Mouse (Mus musculus) liver, adult 2 months (tissue): ENCODE results near the gene Tnf. TPM values are rescaled to one million over a fixed set of nuclear protein-coding genes. Genes with fewer than 3 reads are reported as not detected.

Source experiments
- DNase-seq: peaks from one replicate; pipeline ENCODE4 v3.0.0-alpha.2; 2011; ENCODE audit warnings: low read depth, low spot score; ENCODE audit errors: extremely low read depth
- H3K27ac ChIP-seq: fragments of 200-500 bp; replicated peaks from 2 replicates; pipeline ENCODE4 v1.5.1; 2012; ENCODE audit warnings: low read depth, mild to moderate bottlenecking, control low read depth, inconsistent platforms, low read length; ENCODE audit not compliant: insufficient read depth
- H3K27me3 ChIP-seq: fragments of 200-500 bp; 2 replicates; pipeline ENCODE4 v1.6.1; 2012; ENCODE audit warnings: mild to moderate bottlenecking, moderate library complexity, low read length, inconsistent platforms; ENCODE audit not compliant: control insufficient read depth, insufficient read depth
- H3K36me3 ChIP-seq: fragments of 200-500 bp; 2 replicates; pipeline ENCODE4 v1.6.1; 2012; ENCODE audit warnings: low read length, inconsistent platforms; ENCODE audit not compliant: control insufficient read depth, insufficient read depth
- H3K4me1 ChIP-seq: fragments of 200-500 bp; 2 replicates; pipeline ENCODE4 v1.6.1; 2011; ENCODE audit warnings: low read length; ENCODE audit not compliant: control insufficient read depth, insufficient read depth
- H3K4me3 ChIP-seq: fragments of 200-500 bp; 2 replicates; pipeline ENCODE4 v1.5.1; 2011; ENCODE audit warnings: low read depth, mild to moderate bottlenecking, control low read depth, low read length, moderate library complexity; ENCODE audit not compliant: insufficient read depth
- H3K79me2 ChIP-seq: fragments of 200-500 bp; 2 replicates; pipeline ENCODE4 v1.6.1; 2012; ENCODE audit warnings: inconsistent platforms, mild to moderate bottlenecking, low read length, moderate library complexity; ENCODE audit not compliant: control insufficient read depth, insufficient read depth
- H3K9ac ChIP-seq: fragments of 200-500 bp; 2 replicates; pipeline ENCODE4 v1.6.1; 2012; ENCODE audit warnings: low read depth, mild to moderate bottlenecking, control low read depth, inconsistent platforms, low read length
- CTCF ChIP-seq: fragments of 200-500 bp; IDR thresholded peaks from 2 replicates; pipeline ENCODE4 v1.5.1; 2011; ENCODE audit warnings: low read depth, low read length, control low read depth
- POLR2A ChIP-seq: fragments of 200-500 bp; IDR thresholded peaks from 2 replicates; pipeline ENCODE4 v1.6.1; 2011; ENCODE audit warnings: low read length, control low read depth; ENCODE audit not compliant: insufficient read depth; ENCODE audit errors: extremely low read depth
- WGBS: fragments of 180-500 bp; shearing (Covaris S2); methylation state at CpG from one replicate; pipeline ENCODE4 v1.1.7; 2018; 5-methylcytosine and 5-hydroxymethylcytosine counted together
- polyA plus RNA-seq: library from polyadenylated mRNA; depleted of rRNA; stranded (reverse); fragments of >200 nt; gene quantifications from 2 replicates; pipeline ENCODE4 v1.2.3, GENCODE M21; 2012
- total RNA-seq: library from RNA; depleted of rRNA; stranded (reverse); fragments of >200 nt; gene quantifications from 2 replicates; pipeline ENCODE4 v1.2.3, GENCODE M21; 2014

Gene Tnf
- total and polyA plus RNA-seq, 2 experiments = 0.15 TPM; not detected in 1

- H3K4me1 ChIP-seq = peaks cover 5% of the 10 kb centered on the region
- WGBS = 78% methylated on average over 11 of the region's 11 CpGs
- H3K27ac ChIP-seq = no peak overlapping the region
- DNase-seq = no peak
- peaks cover 39% of the 10 kb centered on the region for H3K79me2 ChIP-seq
- no peak overlapping the region for H3K9ac ChIP-seq
- no peaks in the 10 kb centered on the region for H3K27me3 ChIP-seq
- TF ChIP-seq CTCF (no peak), POLR2A (no peak)
- H3K36me3 ChIP-seq = peaks cover 52% of the 10 kb centered on the region
- H3K4me3 ChIP-seq = no peak overlapping the region
These were observed 40.4 kb downstream of the Tnf start for GRCm38 (mm10) chr17:35161421-35161820.

GRCm38 (mm10) chr17:35159638-35160037 is 42.2 kb downstream of the Tnf start:
- no peak for DNase-seq
- Histone ChIP-seq H3K27ac (no peak overlapping the region), H3K4me1 (peaks cover 2% of the 10 kb centered on the region), H3K4me3 (no peak overlapping the region), H3K36me3 (peaks cover 64% of the 10 kb centered on the region), H3K79me2 (peaks cover 39% of the 10 kb centered on the region), H3K9ac (no peak overlapping the region), H3K27me3 (no peaks in the 10 kb centered on the region)
- no peak for TF ChIP-seq CTCF
- no peak for TF ChIP-seq POLR2A
- 92% methylated on average over 7 of the region's 7 CpGs for WGBS

GRCm38 (mm10) chr17:35158850-35159593 is 42.8 kb downstream of the Tnf start:
- no peak overlapping the region for H3K4me3 ChIP-seq
- H3K27me3 ChIP-seq = no peaks in the 10 kb centered on the region
- TF ChIP-seq CTCF (no peak), POLR2A (no peak)
- DNase-seq = no peak
- peaks cover 34% of the 10 kb centered on the region for H3K79me2 ChIP-seq
- 90% methylated on average over 16 of the region's 16 CpGs for WGBS
- no peak overlapping the region for H3K27ac ChIP-seq
- no peak overlapping the region for H3K9ac ChIP-seq
- peaks cover 2% of the 10 kb centered on the region for H3K4me1 ChIP-seq
- peaks cover 70% of the 10 kb centered on the region for H3K36me3 ChIP-seq

DNA sequence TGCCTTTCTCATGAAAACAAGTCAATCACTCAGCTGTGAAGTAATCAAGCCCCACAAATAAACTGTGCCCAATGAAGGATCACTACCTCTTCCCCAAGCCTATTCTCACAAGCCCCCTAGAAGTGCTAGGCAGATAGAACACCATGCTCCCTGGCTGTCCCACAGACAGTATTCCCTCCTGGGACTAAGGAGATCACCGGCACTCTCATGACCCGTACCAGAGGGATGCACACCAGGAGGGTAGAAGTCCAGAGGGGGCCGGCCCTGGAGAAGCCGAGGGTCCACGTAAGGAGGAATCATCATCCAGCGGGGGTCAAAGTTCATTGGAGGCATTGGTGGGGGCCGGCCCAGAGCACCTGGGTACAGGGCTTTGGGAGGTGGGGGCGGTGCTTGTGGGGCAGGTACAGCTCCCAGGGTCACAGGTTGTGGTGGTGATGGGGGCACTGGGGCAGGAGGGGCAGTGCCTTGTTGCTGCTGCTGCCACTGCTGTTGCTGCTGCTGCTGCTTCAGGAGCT is 44.1 kb downstream of the Tnf start:
- WGBS = 94% methylated on average over 8 of the region's 8 CpGs
- Histone ChIP-seq H3K79me2 (peaks cover 27% of the 10 kb centered on the region), H3K36me3 (peaks cover 82% of the 10 kb centered on the region), H3K27ac (no peak overlapping the region), H3K9ac (no peak overlapping the region), H3K27me3 (no peaks in the 10 kb centered on the region), H3K4me3 (no peak overlapping the region), H3K4me1 (no peaks in the 10 kb centered on the region; the same call in 1 of the 2 replicates)
- TF ChIP-seq POLR2A = no peak
- no peak for DNase-seq

GRCm38 (mm10) chr17:35157254-35157653 is 44.6 kb downstream of the Tnf start:
- no peak overlapping the region for H3K27ac ChIP-seq
- TF ChIP-seq CTCF = no peak
- DNase-seq = no peak
- WGBS = 90% methylated on average over 8 of the region's 8 CpGs
- peaks cover 23% of the 10 kb centered on the region for H3K79me2 ChIP-seq
- no peak overlapping the region for H3K4me3 ChIP-seq
- H3K27me3 ChIP-seq = no peaks in the 10 kb centered on the region
- no peaks in the 10 kb centered on the region for H3K4me1 ChIP-seq
- H3K9ac ChIP-seq = no peak overlapping the region
- peaks cover 86% of the 10 kb centered on the region for H3K36me3 ChIP-seq

GRCm38 (mm10) chr17:35156461-35157200 is 45.2 kb downstream of the Tnf start:
- H3K36me3 ChIP-seq = peaks cover 86% of the 10 kb centered on the region
- no peak overlapping the region for H3K27ac ChIP-seq
- TF ChIP-seq CTCF (no peak), POLR2A (no peak)
- H3K27me3 ChIP-seq = no peaks in the 10 kb centered on the region
- H3K4me3 ChIP-seq = no peak overlapping the region
- no peak for DNase-seq
- H3K79me2 ChIP-seq = peaks cover 19% of the 10 kb centered on the region; the same call in 1 of the 2 replicates
- 93% methylated on average over 33 of the region's 33 CpGs for WGBS
- no peak overlapping the region for H3K9ac ChIP-seq
- H3K4me1 ChIP-seq = no peaks in the 10 kb centered on the region
